Mouse (Mus musculus) myocyte (in vitro differentiated cells): Measurements from ENCODE around the gene Echdc1.

Experiments used
- CEBPB ChIP-seq: IDR thresholded peaks from 2 replicates; pipeline ENCODE4 v1.6.1; 2011; ENCODE audit warnings: mild to moderate bottlenecking, moderate library complexity; ENCODE audit not compliant: poor library complexity, insufficient read depth, severe bottlenecking
- E2F4 ChIP-seq: IDR thresholded peaks from one replicate; pipeline ENCODE4 v1.6.1; 2011; ENCODE audit warnings: mild to moderate bottlenecking, control low read depth, moderate library complexity; ENCODE audit not compliant: insufficient read depth
- MAX ChIP-seq: IDR thresholded peaks from one replicate; pipeline ENCODE4 v1.6.1; 2011; ENCODE audit warnings: low read depth, mild to moderate bottlenecking, control low read depth
- MYOD1 ChIP-seq, 3 experiments: IDR thresholded peaks; one replicate each; pipeline ENCODE4 v1.6.1; 2011; ENCODE audit warnings: control low read depth in 2 of 3, low read depth in 2 of 3, mild to moderate bottlenecking in 2 of 3, moderate library complexity in 1 of 3; ENCODE audit not compliant: insufficient read length in 2 of 3, control insufficient read depth in 1 of 3
- MYOG ChIP-seq, 3 experiments: IDR thresholded peaks; one replicate each; pipeline ENCODE4 v1.6.1; 2011; ENCODE audit warnings: control low read depth in 2 of 3, low read depth in 2 of 3, mild to moderate bottlenecking in 2 of 3; ENCODE audit not compliant: insufficient read length in 2 of 3, control insufficient read depth in 1 of 3, insufficient read depth in 1 of 3
- POLR2A ChIP-seq: IDR thresholded peaks from one replicate; pipeline ENCODE4 v1.6.1; 2011; ENCODE audit warnings: low read depth, mild to moderate bottlenecking, control low read depth, moderate library complexity; ENCODE audit not compliant: insufficient read length
- POLR2AphosphoS2 ChIP-seq: IDR thresholded peaks from one replicate; pipeline ENCODE4 v1.6.1; 2011; ENCODE audit warnings: low read depth, control low read depth; ENCODE audit not compliant: insufficient read length
- REST ChIP-seq: IDR thresholded peaks from one replicate; pipeline ENCODE4 v1.6.1; 2011; ENCODE audit warnings: mild to moderate bottlenecking, control low read depth, moderate library complexity; ENCODE audit not compliant: insufficient read depth, insufficient read length
- SRF ChIP-seq: IDR thresholded peaks from one replicate; pipeline ENCODE4 v1.6.1; 2011; ENCODE audit warnings: low read depth; ENCODE audit not compliant: control insufficient read depth, insufficient read length
- TCF12 ChIP-seq: IDR thresholded peaks from one replicate; pipeline ENCODE4 v1.6.1; 2011; ENCODE audit warnings: mild to moderate bottlenecking, control low read depth; ENCODE audit not compliant: poor library complexity, insufficient read depth, severe bottlenecking
- TCF3 ChIP-seq: IDR thresholded peaks from one replicate; pipeline ENCODE4 v1.6.1; 2011; ENCODE audit warnings: low read depth, control low read depth; ENCODE audit not compliant: insufficient read length
- USF1 ChIP-seq: IDR thresholded peaks from one replicate; pipeline ENCODE4 v1.6.1; 2011; ENCODE audit warnings: low read depth, mild to moderate bottlenecking, control low read depth, moderate library complexity

GRCm38 (mm10) chr10:29333836-29334235, 20.9 kb downstream of the Echdc1 start:
- TF ChIP-seq POLR2A, result no peak
- TF ChIP-seq REST, result no peak
- no peak for TF ChIP-seq USF1
- no peak for TF ChIP-seq CEBPB
- TF ChIP-seq TCF12, result no peak
- TF ChIP-seq MAX, result no peak
- TF ChIP-seq E2F4, result no peak
- TF ChIP-seq POLR2AphosphoS2, result no peak
- TF ChIP-seq MYOD1 (IDR thresholded peaks at IDR 0.05; ENCODE audit: control insufficient read depth in 1 of 3, insufficient read length in 2 of 3, low read depth in 2 of 3), result no peak
- no peak for TF ChIP-seq MYOG (IDR thresholded peaks at IDR 0.05; ENCODE audit: control insufficient read depth in 1 of 3, insufficient read depth in 1 of 3, insufficient read length in 2 of 3, low read depth in 2 of 3)
- TF ChIP-seq TCF3, result no peak
- TF ChIP-seq SRF, result no peak
